Mouse (Mus musculus): ENCODE data around the gene Sobp.

- TF ChIP-seq CTCF (conservative IDR thresholded peaks at IDR 0.05; ENCODE audit: low read length) (no peak), POU5F1 (IDR thresholded peaks at IDR 0.05; ENCODE audit: borderline replicate concordance, low read length) (no peak)
Observed at GRCm38 (mm10) chr10:42994331-42994782, 180.0 kb downstream of the Sobp start.
